Mouse (Mus musculus): ENCODE measurements around the gene Lrig1.

Gene Lrig1

DNA sequence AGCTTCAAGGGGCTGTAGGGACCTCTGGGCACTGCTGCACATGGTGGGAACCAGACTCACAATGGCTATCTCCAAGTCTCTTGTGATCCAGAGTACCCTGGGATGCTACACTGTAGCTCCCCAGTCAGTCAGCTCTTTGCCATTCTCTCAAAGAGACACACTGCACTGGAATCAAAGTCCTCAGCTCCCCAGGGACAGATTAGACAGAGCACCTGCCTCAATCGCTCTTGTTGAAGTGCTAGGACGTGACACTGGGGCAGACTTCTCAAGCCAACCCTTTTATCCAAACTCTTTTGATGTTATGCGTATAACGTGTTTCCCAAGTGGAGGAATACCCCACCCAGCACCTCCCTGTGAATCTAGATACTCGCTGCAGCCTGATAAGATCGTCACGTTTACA, 23.7 kb downstream of the Lrig1 start:
- DNase-seq (ENCODE audit: low spot score in 2 of 2): no peak

GRCm38 (mm10) chr6:94672426-94672825, 27.5 kb downstream of the Lrig1 start:
- DNase-seq (ENCODE audit: low spot score in 2 of 2): no peak

- no peak for DNase-seq (ENCODE audit: low spot score in 2 of 2)
These were observed 30.6 kb downstream of the Lrig1 start for GRCm38 (mm10) chr6:94669370-94669769.

- no peak for DNase-seq (ENCODE audit: low spot score in 2 of 2)
These were observed 31.6 kb downstream of the Lrig1 start for GRCm38 (mm10) chr6:94668204-94668863.

- no peak for DNase-seq (ENCODE audit: low spot score in 2 of 2)
These were observed 32.8 kb downstream of the Lrig1 start for GRCm38 (mm10) chr6:94667131-94667530.

GRCm38 (mm10) chr6:94666432-94667119, 33.4 kb downstream of the Lrig1 start:
- DNase-seq (ENCODE audit: low spot score in 2 of 2): no peak

DNA sequence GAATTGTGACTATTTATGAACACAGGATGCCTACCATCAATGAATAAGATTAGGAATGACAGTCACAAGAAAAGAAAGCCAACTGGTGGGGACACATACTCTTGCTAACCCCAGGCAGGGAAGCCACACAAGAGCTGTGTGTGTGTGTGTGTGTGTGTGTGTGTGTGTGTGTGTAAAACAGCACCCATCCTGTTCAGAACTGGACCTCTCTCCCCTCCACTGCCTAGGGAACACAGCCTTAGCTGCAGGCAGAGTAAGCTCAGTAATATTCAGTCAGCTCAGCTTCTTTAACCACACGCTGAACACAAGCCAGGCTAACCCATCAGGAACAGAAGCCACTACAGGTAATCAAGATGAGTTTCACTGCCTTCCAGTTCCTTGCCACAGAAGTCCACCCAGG, 34.3 kb downstream of the Lrig1 start:
- DNase-seq (ENCODE audit: low spot score in 2 of 2): no peak

GRCm38 (mm10) chr6:94665248-94665647, 34.7 kb downstream of the Lrig1 start:
- DNase-seq (ENCODE audit: low spot score in 2 of 2): no peak

GRCm38 (mm10) chr6:94664000-94664399, 36.0 kb downstream of the Lrig1 start:
- DNase-seq (ENCODE audit: low spot score in 2 of 2): no peak

DNA sequence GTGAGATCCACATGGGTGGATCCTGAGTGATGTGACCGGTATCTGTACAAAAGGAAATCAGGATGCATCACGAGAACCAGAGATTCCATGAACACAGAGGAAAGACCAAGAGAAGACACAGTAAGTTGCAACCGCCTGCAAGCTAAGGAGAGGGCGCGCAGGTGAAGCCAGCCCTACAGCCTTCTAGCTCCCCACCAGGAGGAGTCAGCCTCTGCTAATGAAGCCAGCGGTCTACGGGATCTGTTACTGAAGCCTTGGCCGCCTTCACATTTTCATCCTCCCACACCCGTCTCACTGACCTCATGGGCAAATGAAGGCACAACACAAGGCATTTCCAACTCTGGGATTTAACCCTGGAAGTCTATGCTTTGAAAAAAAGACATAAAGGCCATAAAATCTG, 38.0 kb downstream of the Lrig1 start:
- DNase-seq (ENCODE audit: low spot score in 2 of 2): no peak

- DNase-seq (ENCODE audit: low spot score in 2 of 2): no peak
These were observed 38.6 kb downstream of the Lrig1 start for GRCm38 (mm10) chr6:94661321-94661720.

GRCm38 (mm10) chr6:94659886-94660333, 40.0 kb downstream of the Lrig1 start:
- no peak for DNase-seq (ENCODE audit: low spot score in 2 of 2)

DNA sequence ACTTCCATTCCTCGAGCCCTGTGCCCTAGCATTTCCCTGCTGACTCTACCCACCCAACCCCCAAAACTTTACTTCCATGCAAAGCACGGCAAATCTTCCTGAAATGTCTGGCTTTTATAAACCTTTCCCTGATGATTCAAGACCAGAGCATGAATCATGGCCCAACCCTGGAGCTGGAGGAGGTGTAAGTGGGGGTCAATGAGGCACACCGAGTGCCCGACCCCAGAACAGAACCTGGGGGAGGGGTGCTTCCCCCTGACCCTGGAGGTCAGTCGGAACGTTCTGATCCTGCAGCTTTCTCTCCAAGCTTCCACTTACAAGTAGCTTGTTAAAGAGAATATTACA, 41.9 kb downstream of the Lrig1 start:
- no peak for DNase-seq (ENCODE audit: low spot score in 2 of 2)

DNA sequence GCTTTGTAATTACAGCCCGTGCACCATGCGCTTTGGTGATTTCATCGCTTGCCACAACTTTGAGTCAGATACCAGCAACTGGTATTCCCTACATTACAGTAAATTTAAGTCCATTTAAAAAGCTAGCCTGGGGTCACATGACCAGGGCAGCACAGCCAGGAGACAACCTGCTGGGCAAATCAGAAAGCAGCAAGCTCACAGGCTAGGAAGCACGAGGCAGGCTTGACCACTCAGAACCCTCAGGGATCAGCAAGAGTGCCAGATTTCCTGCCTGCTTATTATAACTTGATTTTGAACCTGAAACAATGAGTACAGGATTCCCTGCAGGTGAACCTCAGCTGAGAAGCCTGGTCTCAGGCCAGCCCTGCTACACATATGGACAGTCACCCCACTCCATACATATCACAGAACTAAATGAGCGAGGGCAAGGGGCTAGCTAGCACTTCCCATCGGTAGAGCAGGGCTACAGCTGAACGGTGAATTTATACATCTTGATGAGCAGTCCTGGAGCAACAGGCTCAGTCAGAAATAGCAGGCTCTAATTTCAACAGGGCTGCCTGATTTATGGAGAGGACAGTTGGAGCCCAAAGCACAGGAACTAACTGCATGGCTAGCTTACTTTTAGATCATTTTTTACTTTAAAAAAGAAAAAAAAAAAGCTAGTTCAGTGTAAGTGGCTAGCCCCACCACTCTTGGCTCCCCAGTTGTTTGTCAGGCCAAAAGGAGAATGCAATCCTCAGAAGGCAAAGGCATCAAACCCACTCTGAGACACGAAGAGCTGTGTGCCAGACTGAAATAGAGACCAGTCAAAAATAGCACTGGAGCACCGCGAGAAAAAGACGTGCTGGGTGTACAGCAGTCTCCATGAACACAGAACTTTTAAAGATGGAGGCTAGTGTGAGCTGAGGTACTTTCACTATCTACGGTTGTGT, 42.5 kb downstream of the Lrig1 start:
- DNase-seq (ENCODE audit: low spot score in 2 of 2): no peak

GRCm38 (mm10) chr6:94655818-94656478, 44.0 kb downstream of the Lrig1 start:
- peak in 1 of 2 experiments; percentile 25 for DNase-seq (ENCODE audit: low spot score in 2 of 2)

DNA sequence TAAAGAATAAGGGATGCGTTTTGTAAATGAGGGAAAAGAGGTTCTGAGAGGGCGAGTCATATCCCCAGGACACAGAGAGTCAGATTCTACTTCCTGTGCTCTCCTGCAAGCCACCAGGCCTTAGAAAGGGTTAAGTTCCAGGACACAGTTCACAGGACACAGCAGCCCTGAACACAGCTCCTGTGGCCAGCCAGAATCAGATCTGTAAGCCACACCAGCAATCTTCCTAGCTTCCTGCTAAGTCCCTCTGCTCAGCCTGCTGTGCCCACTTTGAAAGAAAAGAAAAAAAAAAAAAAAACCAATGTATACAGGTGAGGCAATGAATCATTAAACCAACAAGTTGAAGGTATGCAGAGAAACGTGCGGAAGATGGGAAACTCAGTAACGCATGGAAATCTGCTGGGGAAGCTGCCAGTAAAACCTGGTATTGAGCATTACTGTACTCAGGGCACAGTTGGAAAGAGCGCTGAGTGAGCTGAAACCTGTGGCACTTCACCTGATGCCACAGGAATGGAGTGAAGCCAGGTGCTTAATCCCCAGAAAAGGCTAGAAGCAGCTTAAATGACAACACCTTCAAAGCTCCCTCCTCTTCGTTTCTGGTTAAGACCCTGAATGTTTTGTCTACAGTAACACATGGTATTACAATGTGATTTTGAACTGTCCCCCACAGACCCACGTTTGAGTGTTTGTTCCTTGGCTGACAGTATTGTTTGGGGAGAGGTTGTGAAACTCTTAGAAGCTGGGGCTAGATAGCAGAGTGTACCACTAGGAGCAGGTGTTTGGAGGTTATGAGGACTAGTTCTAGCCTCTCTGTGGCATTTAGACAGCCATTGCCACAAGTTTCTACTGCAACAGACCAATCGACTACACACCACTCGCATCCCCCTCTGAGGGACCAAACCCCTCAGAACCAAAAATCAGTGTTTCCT, 46.3 kb downstream of the Lrig1 start:
- DNase-seq (ENCODE audit: low spot score in 2 of 2): no peak

DNA sequence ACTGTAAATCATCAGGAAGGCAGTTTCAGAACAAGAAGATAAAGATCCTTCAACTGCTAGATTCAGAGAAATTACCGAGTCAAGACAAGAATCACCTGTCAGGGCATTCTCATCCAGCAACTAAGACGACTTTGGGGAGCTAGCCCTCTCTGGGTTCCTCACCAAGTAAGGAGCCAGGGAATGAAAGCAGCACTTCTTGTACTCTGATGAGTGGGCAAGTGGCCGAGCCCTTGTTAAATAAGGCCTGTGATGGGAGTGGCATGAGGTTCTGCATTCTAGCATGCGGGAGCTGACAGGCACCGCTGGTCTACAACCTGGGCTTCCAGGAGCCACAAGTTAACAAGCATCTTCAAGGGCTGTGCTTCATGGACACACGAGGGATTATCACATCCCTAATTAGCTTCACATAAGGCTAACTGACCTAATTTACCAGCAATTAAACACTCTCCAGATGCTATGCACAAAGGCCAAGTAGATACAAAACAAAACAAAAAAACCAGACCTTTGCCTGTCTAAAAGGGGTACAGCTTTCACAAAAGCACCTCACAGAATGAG, 47.2 kb downstream of the Lrig1 start:
- DNase-seq (ENCODE audit: low spot score in 2 of 2): no peak

GRCm38 (mm10) chr6:94651541-94651940, 48.4 kb downstream of the Lrig1 start:
- DNase-seq (ENCODE audit: low spot score in 2 of 2): no peak

GRCm38 (mm10) chr6:94649637-94650036, 50.3 kb downstream of the Lrig1 start:
- DNase-seq (ENCODE audit: low spot score in 2 of 2): no peak

GRCm38 (mm10) chr6:94648496-94648895, 51.5 kb downstream of the Lrig1 start:
- DNase-seq (ENCODE audit: low spot score in 2 of 2): no peak

Measured in cerebellum, postnatal 4 days (tissue).